Mouse (Mus musculus) MN1 (cell line): ENCODE data around the gene Opcml.

Experiments used
- DNase-seq: peaks from one replicate; pipeline ENCODE4 v3.0.0-alpha.2; 2016; ENCODE audit warnings: low spot score

The Opcml gene

GRCm38 (mm10) chr9:28440192-28440795 is 649.7 kb downstream of the Opcml start:
- DNase-seq: no peak

GRCm38 (mm10) chr9:28444485-28444884 is 653.9 kb downstream of the Opcml start:
- DNase-seq: no peak

GRCm38 (mm10) chr9:28444972-28445371 is 654.4 kb downstream of the Opcml start:
- DNase-seq: no peak

- DNase-seq: no peak
Observed at GRCm38 (mm10) chr9:28445863-28446262, 655.3 kb downstream of the Opcml start.

GRCm38 (mm10) chr9:28446278-28447064 is 655.9 kb downstream of the Opcml start:
- no peak for DNase-seq

GRCm38 (mm10) chr9:28452509-28452908 is 661.9 kb downstream of the Opcml start:
- DNase-seq: no peak

- no peak for DNase-seq
Observed at GRCm38 (mm10) chr9:28453062-28453461, 662.5 kb downstream of the Opcml start.

- DNase-seq: no peak
Observed at GRCm38 (mm10) chr9:28457982-28458770, 667.6 kb downstream of the Opcml start.

GRCm38 (mm10) chr9:28463622-28464021 is 673.0 kb downstream of the Opcml start:
- DNase-seq: no peak

GRCm38 (mm10) chr9:28469419-28469818 is 678.8 kb downstream of the Opcml start:
- no peak for DNase-seq

GRCm38 (mm10) chr9:28471501-28471900 is 680.9 kb downstream of the Opcml start:
- DNase-seq: no peak

- DNase-seq: no peak
Observed at GRCm38 (mm10) chr9:28474586-28474985, 684.0 kb downstream of the Opcml start.

- no peak for DNase-seq
Observed at GRCm38 (mm10) chr9:28481261-28481660, 690.7 kb downstream of the Opcml start.

GRCm38 (mm10) chr9:28488499-28488898 is 697.9 kb downstream of the Opcml start:
- no peak for DNase-seq

GRCm38 (mm10) chr9:28489828-28490227 is 699.3 kb downstream of the Opcml start:
- no peak for DNase-seq

- no peak for DNase-seq
Observed at GRCm38 (mm10) chr9:28490410-28490809, 699.8 kb downstream of the Opcml start.

GRCm38 (mm10) chr9:28499841-28500794 is 709.5 kb downstream of the Opcml start:
- no peak for DNase-seq

GRCm38 (mm10) chr9:28513905-28514304 is 723.3 kb downstream of the Opcml start:
- no peak for DNase-seq

- no peak for DNase-seq
Observed at GRCm38 (mm10) chr9:28533191-28533590, 742.6 kb downstream of the Opcml start.

GRCm38 (mm10) chr9:28535006-28535405 is 744.4 kb downstream of the Opcml start:
- no peak for DNase-seq

GRCm38 (mm10) chr9:28536637-28537036 is 746.1 kb downstream of the Opcml start:
- DNase-seq: no peak

- no peak for DNase-seq
Observed at GRCm38 (mm10) chr9:28548189-28548588, 757.6 kb downstream of the Opcml start.
